22 mouse cellular contexts compared by ENCODE assay signal in genomic region chr12:21167741-21168140, GRCm38 (mm10).
DNase-seq lines count a peak whose midpoint lies in the region; ATAC-seq and TF ChIP-seq lines count a peak whose summit lies in the region.
"Had no signal": no experiment of that assay in that cellular context is flagged by ENCODE, and none has a peak within 500 bp of the region (broad histone marks: within the 10 kb centered on the region; RNA-seq: fewer than 3 reads in every experiment).

No protein-coding gene starts in this region.

- H3K79me2 ChIP-seq in CH12.LX (replicated peaks; ENCODE audit: control insufficient read depth, extremely low read depth, insufficient read depth, poor library complexity, severe bottlenecking): no peaks in the 10 kb centered on the region

- no peak overlapping the region for H3K4me2 ChIP-seq in forebrain, embryonic 13.5 days
- no peak overlapping the region for H3K4me2 ChIP-seq in forebrain, embryonic 14.5 days (ENCODE audit: low read length)
- H3K4me2 ChIP-seq in heart, embryonic 16.5 days (ENCODE audit: low read depth, low read length): no peak overlapping the region
- H3K4me2 ChIP-seq in CH12.LX (ENCODE audit: insufficient read depth, low read depth, poor library complexity, severe bottlenecking): no peak overlapping the region
- no peak overlapping the region for H3K4me2 ChIP-seq in stomach, postnatal 0 days (replicated peaks; ENCODE audit: low read depth)
- H3K4me2 ChIP-seq: forebrain, embryonic 15.5 days; hindbrain, embryonic 12.5 days; kidney, embryonic 15.5 days; midbrain, embryonic 12.5 days; neural tube, embryonic 15.5 days had no signal

- H3K27me3 ChIP-seq in forebrain, embryonic 13.5 days: no peaks in the 10 kb centered on the region
- no peaks in the 10 kb centered on the region for H3K27me3 ChIP-seq in forebrain, embryonic 14.5 days (replicated peaks; ENCODE audit: control insufficient read depth, insufficient read depth, low read length)
- H3K27me3 ChIP-seq in heart, embryonic 16.5 days (ENCODE audit: control insufficient read depth, insufficient read depth, low read length): no peaks in the 10 kb centered on the region
- no peaks in the 10 kb centered on the region for H3K27me3 ChIP-seq in CH12.LX (replicated peaks)
- no peaks in the 10 kb centered on the region for H3K27me3 ChIP-seq in stomach, postnatal 0 days (ENCODE audit: control insufficient read depth, insufficient read depth, low read length)
- H3K27me3 ChIP-seq: forebrain, embryonic 15.5 days; hindbrain, embryonic 12.5 days; kidney, embryonic 15.5 days; midbrain, embryonic 12.5 days; neural tube, embryonic 15.5 days had no signal

- H3K4me1 ChIP-seq in forebrain, embryonic 13.5 days: no peaks in the 10 kb centered on the region
- no peaks in the 10 kb centered on the region for H3K4me1 ChIP-seq in forebrain, embryonic 14.5 days (ENCODE audit: control insufficient read depth, insufficient read depth, low read length)
- H3K4me1 ChIP-seq in heart, embryonic 16.5 days (ENCODE audit: control insufficient read depth, insufficient read depth, low read length): peaks cover 50% of the 10 kb centered on the region
- peaks cover 11 to 41% of the 10 kb centered on the region in 2 experiments for H3K4me1 ChIP-seq in CH12.LX (ENCODE audit: control insufficient read depth in 1 of 2, insufficient read depth in 2 of 2)
- H3K4me1 ChIP-seq in stomach, postnatal 0 days (replicated peaks; ENCODE audit: control insufficient read depth, insufficient read depth): peaks cover 7% of the 10 kb centered on the region

- no peak overlapping the region for H3K27ac ChIP-seq in forebrain, embryonic 13.5 days
- no peak overlapping the region for H3K27ac ChIP-seq in forebrain, embryonic 14.5 days (ENCODE audit: low read depth, low read length)
- peak overlapping the region; percentile 70 for H3K27ac ChIP-seq in heart, embryonic 16.5 days (ENCODE audit: low read length)
- no peak overlapping the region for H3K27ac ChIP-seq in CH12.LX (ENCODE audit: insufficient read depth, low read depth)
- H3K27ac ChIP-seq in stomach, postnatal 0 days (replicated peaks): peak overlapping the region; percentile 40; the same call in 1 of the 2 replicates
- H3K27ac ChIP-seq: forebrain, embryonic 15.5 days; hindbrain, embryonic 12.5 days; kidney, embryonic 15.5 days; limb, embryonic 10.5 days; liver, embryonic 14.5 days; midbrain, embryonic 12.5 days; neural tube, embryonic 15.5 days had no signal

- H3K9me3 ChIP-seq in forebrain, embryonic 13.5 days (replicated peaks): no peaks in the 10 kb centered on the region
- no peaks in the 10 kb centered on the region for H3K9me3 ChIP-seq in forebrain, embryonic 14.5 days (replicated peaks; ENCODE audit: control insufficient read depth, low read length)
- no peaks in the 10 kb centered on the region for H3K9me3 ChIP-seq in heart, embryonic 16.5 days (replicated peaks; ENCODE audit: control insufficient read depth, low read length)
- no peaks in the 10 kb centered on the region for H3K9me3 ChIP-seq in CH12.LX (replicated peaks; ENCODE audit: low read length)
- no peaks in the 10 kb centered on the region for H3K9me3 ChIP-seq in stomach, postnatal 0 days (ENCODE audit: control insufficient read depth, low read length)
- H3K9me3 ChIP-seq: forebrain, embryonic 15.5 days; limb, embryonic 10.5 days; neural tube, embryonic 15.5 days had no signal

- H3K9ac ChIP-seq in forebrain, embryonic 13.5 days: 0 out of 2 replicates have a peak overlapping the region, but pooled peaks have one; percentile 19
- H3K9ac ChIP-seq in forebrain, embryonic 14.5 days (ENCODE audit: low read length): no peak overlapping the region
- peak overlapping the region; percentile 20; the same call in 1 of the 2 replicates for H3K9ac ChIP-seq in heart, embryonic 16.5 days (ENCODE audit: low read length)
- no peak overlapping the region for H3K9ac ChIP-seq in CH12.LX (ENCODE audit: insufficient read depth, low read depth)
- H3K9ac ChIP-seq in stomach, postnatal 0 days (ENCODE audit: low read length): no peak overlapping the region
- H3K9ac ChIP-seq: forebrain, embryonic 15.5 days; hindbrain, embryonic 12.5 days; kidney, embryonic 15.5 days; liver, embryonic 14.5 days; midbrain, embryonic 12.5 days; neural tube, embryonic 15.5 days had no signal

- no peak for TF ChIP-seq POLR2A in CH12.LX (IDR thresholded peaks at IDR 0.05; ENCODE audit: low read depth, low read length)

- TF ChIP-seq EP300 in CH12.LX (IDR thresholded peaks at IDR 0.05; ENCODE audit: low read length): no peak
- TF ChIP-seq EP300 in stomach, postnatal 0 days (optimal IDR thresholded peaks at IDR 0.05): no peak

- no peak for TF ChIP-seq CTCF in CH12.LX (conservative IDR thresholded peaks at IDR 0.05 in 1 of 2, IDR thresholded peaks at IDR 0.05 in 1 of 2; ENCODE audit: low read depth in 2 of 2, low read length in 2 of 2)
- TF ChIP-seq CTCF in stomach, postnatal 0 days (IDR thresholded peaks at IDR 0.05; ENCODE audit: low read depth): no peak

- in situ Hi-C loops in CH12.LX (cut with MboI; ENCODE audit: low pct_ligation_motif_present, low pct_unique_long_range_greater_than_20kb, low sequenced_read_pairs): no loop called here

- peaks cover 33% of the 10 kb centered on the region for H3K36me3 ChIP-seq in forebrain, embryonic 13.5 days (ENCODE audit: poor library complexity, severe bottlenecking)
- peaks cover 30% of the 10 kb centered on the region for H3K36me3 ChIP-seq in forebrain, embryonic 14.5 days (ENCODE audit: control insufficient read depth, insufficient read depth, low read length)
- H3K36me3 ChIP-seq in heart, embryonic 16.5 days (ENCODE audit: control insufficient read depth, insufficient read depth): peaks cover 2% of the 10 kb centered on the region; the same call in 1 of the 2 replicates
- H3K36me3 ChIP-seq in CH12.LX (replicated peaks in 1 of 2; ENCODE audit: control insufficient read depth in 1 of 2, insufficient read depth in 1 of 2, low read length in 1 of 2): no peaks in the 10 kb centered on the region
- H3K36me3 ChIP-seq in stomach, postnatal 0 days (ENCODE audit: control insufficient read depth, insufficient read depth, low read length): 0 out of 2 replicates have a peak, but pooled peaks cover 4% of the 10 kb centered on the region
- H3K36me3 ChIP-seq: G1E had no signal

- no peak for DNase-seq in forebrain, embryonic 14.5 days (ENCODE audit: low spot score)
- DNase-seq in heart, postnatal 25 days (ENCODE audit: low spot score): no peak
- peak; percentile 12 for DNase-seq in CH12.LX (ENCODE audit: extremely low read depth)
- no peak for DNase-seq in stomach, postnatal 0 days (ENCODE audit: low spot score)
- DNase-seq in natural killer cell, adult 2 months (ENCODE audit: low spot score in 2 of 2): no peak
- no peak for DNase-seq in Muller cell, postnatal 12 days (ENCODE audit: inconsistent ontology term)
- DNase-seq: adrenal gland, postnatal 25 days; cerebellum, adult 9-11 months; gastrocnemius, postnatal 10 days; layer of hippocampus, postnatal 36 days; lung, postnatal 14 days; retina, postnatal 1 day had no signal

- ATAC-seq in forebrain, embryonic 13.5 days: no peak
- no peak for ATAC-seq in forebrain, embryonic 14.5 days
- no peak for ATAC-seq in heart, embryonic 16.5 days (replicated peaks; ENCODE audit: extremely low read depth, insufficient read depth, low FRiP score)
- ATAC-seq in stomach, postnatal 0 days (ENCODE audit: low FRiP score, low TSS enrichment): no peak
- ATAC-seq: forebrain, embryonic 15.5 days had no signal

- intact Hi-C loops in heart, postnatal 25 days (cut with DNase I): no loop called here

- H3K4me3 ChIP-seq in forebrain, embryonic 13.5 days: no peak overlapping the region
- H3K4me3 ChIP-seq in forebrain, embryonic 14.5 days (ENCODE audit: low read depth, low read length): no peak overlapping the region
- H3K4me3 ChIP-seq in heart, embryonic 16.5 days (ENCODE audit: low read length): no peak overlapping the region
- H3K4me3 ChIP-seq in CH12.LX (replicated peaks in 1 of 3; ENCODE audit: low read depth in 2 of 3, low read length in 2 of 3, poor library complexity in 1 of 3): no peak overlapping the region
- H3K4me3 ChIP-seq in stomach, postnatal 0 days (ENCODE audit: low read depth, low read length): no peak overlapping the region
- H3K4me3 ChIP-seq: forebrain, embryonic 15.5 days; hindbrain, embryonic 12.5 days; kidney, embryonic 15.5 days; limb, embryonic 10.5 days; midbrain, embryonic 12.5 days; neural tube, embryonic 15.5 days had no signal

- WGBS in forebrain, embryonic 13.5 days: 89% methylated on average over 4 of the region's 4 CpGs
- whole genome bisulfite sequencing in forebrain, embryonic 14.5 days: 83% methylated on average over 4 of the region's 4 CpGs
- 67% methylated on average over 4 of the region's 4 CpGs for WGBS in heart, embryonic 16.5 days
- WGBS in stomach, postnatal 0 days: 63% methylated on average over 4 of the region's 4 CpGs

- TF ChIP-seq RAD21 in CH12.LX (IDR thresholded peaks at IDR 0.05; ENCODE audit: low read depth, low read length): no peak

- dilution Hi-C loops in CH12.LX (cut with MboI; ENCODE audit: extremely low pct_ligation_motif_present, extremely low pct_unique_long_range_greater_than_20kb, low sequenced_read_pairs): no loop called here

TF ChIP-seq in CH12.LX, 34 proteins besides CTCF, POLR2A, EP300 and RAD21:
- TF ChIP-seq TCF12 (IDR thresholded peaks at IDR 0.05; ENCODE audit: low read depth, low read length): peak; percentile 43; the same call in 1 of the 2 replicates
- TF ChIP-seq MAFK (IDR thresholded peaks at IDR 0.05; ENCODE audit: insufficient replicate concordance, low read length): no peak
TF ChIP-seq in CH12.LX: peak in this region for 1.

Comparison
In these comparisons a context has a peak if more than half of its experiments do, and no peak if none do; other contexts are left out.
1. H3K9ac ChIP-seq: peak in forebrain, embryonic 13.5 days (single experiment) and heart, embryonic 16.5 days (single experiment); none in forebrain, embryonic 14.5 days (single experiment), CH12.LX (single experiment) and stomach, postnatal 0 days (single experiment).
2. H3K27ac ChIP-seq: peak in heart, embryonic 16.5 days (single experiment) and stomach, postnatal 0 days (single experiment); none in forebrain, embryonic 13.5 days (single experiment), forebrain, embryonic 14.5 days (single experiment) and CH12.LX (single experiment).